Mouse (Mus musculus): Measurements from ENCODE around the gene Ptpn22. TPM values are rescaled to one million over a fixed set of nuclear protein-coding genes. Genes with fewer than 3 reads are reported as not detected.

Ptpn22 gene
- polyA plus RNA-seq, 1 experiment from 2014 or later: 0.90 TPM

- Histone ChIP-seq H3K4me1 (ENCODE audit: control insufficient read depth, insufficient read depth, low read length) (no peaks in the 10 kb centered on the region), H3K27ac (ENCODE audit: low read depth, low read length) (no peak overlapping the region), H3K4me2 (no peak overlapping the region), H3K9ac (ENCODE audit: low read depth, low read length) (no peak overlapping the region), H3K36me3 (ENCODE audit: control insufficient read depth, insufficient read depth, low read length) (no peaks in the 10 kb centered on the region), H3K9me3 (replicated peaks; ENCODE audit: control insufficient read depth, low read length) (no peaks in the 10 kb centered on the region), H3K27me3 (ENCODE audit: control insufficient read depth, insufficient read depth, low read length) (no peaks in the 10 kb centered on the region), H3K4me3 (ENCODE audit: low read depth, low read length) (no peak overlapping the region)
- WGBS (ENCODE audit: insufficient replicate concordance): 73% methylated on average over 2 of the region's 2 CpGs
- no peak for ATAC-seq (replicated peaks; ENCODE audit: insufficient number of reproducible peaks, low FRiP score, low TSS enrichment)
Measured at GRCm38 (mm10) chr3:103908781-103909180, 49.2 kb downstream of the Ptpn22 start.

DNA sequence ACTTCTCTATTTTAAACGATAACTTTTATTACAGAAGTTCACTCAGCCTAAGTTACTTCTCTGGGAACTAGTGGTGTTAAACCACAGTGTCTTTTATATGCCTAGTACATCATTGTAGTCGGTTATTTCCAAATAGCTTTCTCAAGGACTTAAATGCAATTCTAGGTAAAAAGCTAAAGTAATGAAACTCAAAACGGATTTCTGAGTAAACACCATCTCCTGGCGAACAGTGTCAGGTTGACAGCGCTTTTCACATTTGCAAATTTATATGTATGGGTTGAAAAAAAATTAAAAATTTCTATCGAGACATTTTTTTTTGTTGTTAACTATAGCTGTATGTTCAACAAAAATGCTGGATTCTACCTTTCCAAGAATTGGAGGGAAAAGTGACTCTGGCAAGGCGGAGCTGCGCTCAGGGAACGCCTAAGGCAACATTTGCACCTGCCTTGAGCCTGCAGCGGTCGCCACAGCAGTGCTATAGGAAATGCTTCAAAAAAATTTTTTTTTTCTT, 53.9 kb downstream of the Ptpn22 start:
- WGBS (ENCODE audit: insufficient replicate concordance): 9% methylated on average over 11 of the region's 11 CpGs

GRCm38 (mm10) chr3:103914010-103914669, 54.5 kb downstream of the Ptpn22 start, which contains the start of gene Rsbn1:
Gene Rsbn1 (plus strand): TSS chr3:103914120.
- Histone ChIP-seq H3K4me1 (ENCODE audit: control insufficient read depth, insufficient read depth, low read length) (peaks cover 9% of the 10 kb centered on the region), H3K27me3 (ENCODE audit: control insufficient read depth, insufficient read depth, low read length) (no peaks in the 10 kb centered on the region), H3K4me3 (ENCODE audit: low read depth, low read length) (peak within 1 kb of the TSS; percentile 82), H3K36me3 (ENCODE audit: control insufficient read depth, insufficient read depth, low read length) (no peaks in the 10 kb centered on the region), H3K4me2 (peak within 1 kb of the TSS; percentile 66), H3K27ac (ENCODE audit: low read depth, low read length) (peak within 1 kb of the TSS; percentile 90), H3K9ac (ENCODE audit: low read depth, low read length) (peak within 1 kb of the TSS; percentile 87), H3K9me3 (replicated peaks; ENCODE audit: control insufficient read depth, low read length) (no peaks in the 10 kb centered on the region)
- ATAC-seq (replicated peaks; ENCODE audit: insufficient number of reproducible peaks, low FRiP score, low TSS enrichment): peak; percentile 100
- under 1% methylated on average over 55 of the region's 55 CpGs for WGBS (ENCODE audit: insufficient replicate concordance)

More for the DNA sequence above, 53.9 kb downstream of the Ptpn22 start:
- no peak; the same call in 1 of the 2 replicates for ATAC-seq (replicated peaks; ENCODE audit: insufficient number of reproducible peaks, low FRiP score, low TSS enrichment)
- Histone ChIP-seq H3K9me3 (replicated peaks; ENCODE audit: control insufficient read depth, low read length) (no peaks in the 10 kb centered on the region), H3K4me1 (ENCODE audit: control insufficient read depth, insufficient read depth, low read length) (peaks cover 9% of the 10 kb centered on the region), H3K27ac (ENCODE audit: low read depth, low read length) (peak overlapping the region; percentile 90), H3K4me3 (ENCODE audit: low read depth, low read length) (peak overlapping the region; percentile 82), H3K4me2 (peak overlapping the region; percentile 64), H3K27me3 (ENCODE audit: control insufficient read depth, insufficient read depth, low read length) (no peaks in the 10 kb centered on the region), H3K36me3 (ENCODE audit: control insufficient read depth, insufficient read depth, low read length) (no peaks in the 10 kb centered on the region), H3K9ac (ENCODE audit: low read depth, low read length) (peak overlapping the region; percentile 64; the same call in 1 of the 2 replicates)

GRCm38 (mm10) chr3:103914732-103915508, 55.3 kb downstream of the Ptpn22 start:
- H3K4me2 ChIP-seq: peak overlapping the region; percentile 66
- peak overlapping the region; percentile 83 for H3K27ac ChIP-seq (ENCODE audit: low read depth, low read length)
- no peaks in the 10 kb centered on the region for H3K9me3 ChIP-seq (replicated peaks; ENCODE audit: control insufficient read depth, low read length)
- no peaks in the 10 kb centered on the region for H3K36me3 ChIP-seq (ENCODE audit: control insufficient read depth, insufficient read depth, low read length)
- H3K27me3 ChIP-seq (ENCODE audit: control insufficient read depth, insufficient read depth, low read length): no peaks in the 10 kb centered on the region
- under 1% methylated on average over 57 of the region's 60 CpGs for WGBS (ENCODE audit: insufficient replicate concordance)
- peak overlapping the region; percentile 82 for H3K4me3 ChIP-seq (ENCODE audit: low read depth, low read length)
- ATAC-seq (replicated peaks; ENCODE audit: insufficient number of reproducible peaks, low FRiP score, low TSS enrichment): peak; percentile 33
- peaks cover 9% of the 10 kb centered on the region for H3K4me1 ChIP-seq (ENCODE audit: control insufficient read depth, insufficient read depth, low read length)
- peak overlapping the region; percentile 87 for H3K9ac ChIP-seq (ENCODE audit: low read depth, low read length)

GRCm38 (mm10) chr3:103915509-103915896, 55.9 kb downstream of the Ptpn22 start:
- Histone ChIP-seq H3K4me1 (ENCODE audit: control insufficient read depth, insufficient read depth, low read length) (peaks cover 9% of the 10 kb centered on the region), H3K9me3 (replicated peaks; ENCODE audit: control insufficient read depth, low read length) (no peaks in the 10 kb centered on the region), H3K4me3 (ENCODE audit: low read depth, low read length) (peak overlapping the region; percentile 82), H3K9ac (ENCODE audit: low read depth, low read length) (peak overlapping the region; percentile 87), H3K27me3 (ENCODE audit: control insufficient read depth, insufficient read depth, low read length) (no peaks in the 10 kb centered on the region), H3K27ac (ENCODE audit: low read depth, low read length) (0 out of 2 replicates have a peak overlapping the region, but pooled peaks have one; percentile 83), H3K36me3 (ENCODE audit: control insufficient read depth, insufficient read depth, low read length) (no peaks in the 10 kb centered on the region), H3K4me2 (peak overlapping the region; percentile 66)
- WGBS (ENCODE audit: insufficient replicate concordance): 7% methylated on average over 7 of the region's 7 CpGs
- ATAC-seq (replicated peaks; ENCODE audit: insufficient number of reproducible peaks, low FRiP score, low TSS enrichment): no peak

DNA sequence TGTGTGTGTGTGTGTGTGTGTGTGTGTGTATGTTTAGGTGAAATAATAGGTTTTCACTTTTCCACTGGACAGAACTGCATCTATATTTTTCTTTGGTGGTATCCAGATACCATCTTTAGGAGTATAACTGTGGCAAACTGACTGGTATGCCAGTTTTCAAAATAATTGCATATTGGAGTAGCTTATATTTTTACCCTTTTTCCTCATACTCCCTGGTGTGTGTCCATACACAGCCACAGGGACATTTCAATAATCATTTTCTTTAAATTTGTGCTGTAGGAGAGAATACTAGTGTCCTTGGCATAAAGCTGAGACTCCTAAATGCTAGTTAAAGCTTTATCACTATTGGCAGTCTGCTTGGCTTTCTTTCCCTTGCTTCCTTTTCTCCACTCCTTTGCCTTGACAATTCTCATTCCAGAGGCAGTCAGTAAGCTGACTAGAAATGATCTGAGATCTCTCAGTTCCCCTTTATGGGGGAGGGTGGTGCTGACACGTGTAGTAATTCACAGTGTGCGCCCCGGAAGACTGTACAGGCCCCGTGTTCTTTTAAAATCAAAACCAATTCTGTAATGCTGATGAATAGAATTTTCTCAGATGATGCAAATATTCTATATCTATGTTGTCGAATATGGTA, 56.7 kb downstream of the Ptpn22 start:
- peak overlapping the region; percentile 43; the same call in 1 of the 2 replicates for H3K9ac ChIP-seq (ENCODE audit: low read depth, low read length)
- H3K27ac ChIP-seq (ENCODE audit: low read depth, low read length): no peak overlapping the region
- WGBS (ENCODE audit: insufficient replicate concordance): 36% methylated on average over 5 of the region's 5 CpGs

GRCm38 (mm10) chr3:103916839-103917237, 57.2 kb downstream of the Ptpn22 start:
- no peaks in the 10 kb centered on the region for H3K36me3 ChIP-seq (ENCODE audit: control insufficient read depth, insufficient read depth, low read length)
- no peaks in the 10 kb centered on the region for H3K27me3 ChIP-seq (ENCODE audit: control insufficient read depth, insufficient read depth, low read length)
- H3K4me2 ChIP-seq: peak overlapping the region; percentile 66
- ATAC-seq (replicated peaks; ENCODE audit: insufficient number of reproducible peaks, low FRiP score, low TSS enrichment): no peak
- no peak overlapping the region for H3K27ac ChIP-seq (ENCODE audit: low read depth, low read length)
- WGBS (ENCODE audit: insufficient replicate concordance): 75% methylated on average over 3 of the region's 3 CpGs
- H3K9ac ChIP-seq (ENCODE audit: low read depth, low read length): no peak overlapping the region
- H3K9me3 ChIP-seq (replicated peaks; ENCODE audit: control insufficient read depth, low read length): no peaks in the 10 kb centered on the region
- H3K4me3 ChIP-seq (ENCODE audit: low read depth, low read length): peak overlapping the region; percentile 18
- H3K4me1 ChIP-seq (ENCODE audit: control insufficient read depth, insufficient read depth, low read length): peaks cover 9% of the 10 kb centered on the region

More for the DNA sequence above, 56.7 kb downstream of the Ptpn22 start:
- Histone ChIP-seq H3K36me3 (ENCODE audit: control insufficient read depth, insufficient read depth, low read length) (no peaks in the 10 kb centered on the region), H3K4me1 (ENCODE audit: control insufficient read depth, insufficient read depth, low read length) (peaks cover 9% of the 10 kb centered on the region), H3K4me2 (peak overlapping the region; percentile 66), H3K4me3 (ENCODE audit: low read depth, low read length) (peak overlapping the region; percentile 18), H3K9me3 (replicated peaks; ENCODE audit: control insufficient read depth, low read length) (no peaks in the 10 kb centered on the region), H3K27me3 (ENCODE audit: control insufficient read depth, insufficient read depth, low read length) (no peaks in the 10 kb centered on the region)
- no peak for ATAC-seq (replicated peaks; ENCODE audit: insufficient number of reproducible peaks, low FRiP score, low TSS enrichment)

DNA sequence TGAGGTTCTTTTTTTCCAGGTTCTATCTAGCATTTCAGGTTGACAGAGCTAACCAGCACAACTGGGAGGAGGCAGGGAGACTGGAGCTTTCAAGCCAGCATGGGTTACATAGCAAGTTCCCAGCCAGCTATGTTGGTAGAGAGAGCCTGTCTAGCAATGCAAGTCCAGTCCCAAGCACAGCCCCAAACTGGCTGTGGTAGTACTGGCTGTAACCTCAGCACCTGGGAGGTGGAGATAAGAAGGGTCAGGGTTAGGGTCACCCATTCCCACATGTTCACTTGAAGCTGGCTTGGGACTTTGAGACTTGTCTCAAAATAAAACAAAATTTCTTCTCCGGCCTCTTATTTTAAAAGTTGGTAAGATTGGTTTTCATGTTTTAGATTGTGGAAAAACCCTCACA, 60.5 kb downstream of the Ptpn22 start:
- no peak overlapping the region for H3K4me3 ChIP-seq (ENCODE audit: low read depth, low read length)
- no peaks in the 10 kb centered on the region for H3K9me3 ChIP-seq (replicated peaks; ENCODE audit: control insufficient read depth, low read length)
- H3K9ac ChIP-seq (ENCODE audit: low read depth, low read length): no peak overlapping the region
- no peaks in the 10 kb centered on the region for H3K36me3 ChIP-seq (ENCODE audit: control insufficient read depth, insufficient read depth, low read length)
- 83% methylated on average over 1 of the region's 1 CpGs for WGBS (ENCODE audit: insufficient replicate concordance)
- H3K27me3 ChIP-seq (ENCODE audit: control insufficient read depth, insufficient read depth, low read length): no peaks in the 10 kb centered on the region
- ATAC-seq (replicated peaks; ENCODE audit: insufficient number of reproducible peaks, low FRiP score, low TSS enrichment): no peak
- peaks cover 9% of the 10 kb centered on the region for H3K4me1 ChIP-seq (ENCODE audit: control insufficient read depth, insufficient read depth, low read length)
- no peak overlapping the region for H3K4me2 ChIP-seq
- H3K27ac ChIP-seq (ENCODE audit: low read depth, low read length): no peak overlapping the region
